Mouse (Mus musculus) heart, postnatal 36 days (tissue): Measurements from ENCODE around the gene Kmt2e. TPM values are rescaled to one million over a fixed set of nuclear protein-coding genes. Genes with fewer than 3 reads are reported as not detected.

ENCODE experiments used
- DNase-seq, 2 experiments: peaks; one replicate each; pipeline ENCODE4 v3.0.0; 2021 to 2022
- intact Hi-C: fragments of 180-260 bp; cut with DNase I; formaldehyde crosslinking; loops from one replicate; pipeline ENCODE4 v1.15.1; 2025
- total RNA-seq, 2 experiments: library from RNA; stranded (reverse); gene quantifications; 2 replicates each; pipeline ENCODE4 v1.2.3; 2021

Kmt2e gene
- total RNA-seq, 2 experiments from 2014 or later, result 50.1 to 51.5 TPM

DNA sequence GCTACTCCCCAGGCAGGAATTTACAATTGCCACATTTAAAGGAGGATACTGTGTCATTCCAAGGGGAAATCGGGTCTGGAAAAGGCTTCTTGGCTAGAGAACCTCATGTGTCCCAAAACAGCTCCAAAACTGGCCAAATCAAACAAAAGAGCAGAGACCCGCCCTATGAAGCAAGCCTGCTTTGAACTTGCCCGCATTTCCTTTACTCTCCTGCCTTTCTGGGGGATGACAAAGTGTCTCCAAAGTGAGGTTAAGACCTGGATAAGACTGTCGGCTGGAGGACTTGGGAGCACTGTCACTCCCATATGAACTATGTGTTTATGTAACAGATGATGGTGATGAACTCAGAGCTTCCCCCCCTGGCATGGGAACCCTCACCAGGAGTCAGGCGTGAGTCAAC lies 26.1 kb upstream of the Kmt2e start:
- peak; percentile 37 to 70 for DNase-seq
- intact Hi-C loops, result no loop called here

DNA sequence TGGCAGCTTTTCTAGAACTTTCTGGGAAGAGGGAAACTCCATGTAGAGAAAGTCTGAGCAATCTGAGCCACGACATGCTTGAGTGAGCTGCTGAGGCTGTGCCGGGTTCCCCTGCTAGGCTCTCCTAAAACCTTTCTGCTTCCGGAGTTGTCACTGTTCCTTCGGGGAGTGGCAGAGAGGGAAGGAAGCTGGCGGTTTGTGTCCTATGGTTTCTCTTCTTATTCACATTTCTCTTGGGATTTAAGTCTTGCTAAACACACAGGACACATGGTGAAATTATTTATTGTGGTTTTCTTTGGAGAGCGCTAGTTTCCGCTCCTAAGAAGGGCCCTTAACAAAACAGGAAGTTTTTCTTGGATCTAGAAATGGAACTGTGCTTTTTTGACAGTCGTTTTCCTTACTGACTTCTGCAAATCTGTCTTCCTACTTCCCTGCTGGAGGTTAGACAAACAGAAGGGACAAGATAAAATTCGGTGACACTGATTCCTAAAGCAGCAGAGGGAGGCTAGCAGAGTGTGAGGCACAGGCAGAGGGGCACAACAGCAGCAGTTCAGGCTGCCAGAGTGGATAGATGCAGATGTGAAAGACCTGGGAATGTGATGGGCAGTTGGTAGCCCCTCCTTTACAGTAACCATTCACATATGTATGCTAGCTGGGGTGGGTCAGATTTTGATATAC lies 24.1 kb upstream of the Kmt2e start:
- peak; percentile 56 to 64 for DNase-seq
- intact Hi-C loops, result loop anchor here (1.0 kb wide), 2 partner anchors 23 to 158 kb away; no protein-coding TSS in a partner anchor

DNA sequence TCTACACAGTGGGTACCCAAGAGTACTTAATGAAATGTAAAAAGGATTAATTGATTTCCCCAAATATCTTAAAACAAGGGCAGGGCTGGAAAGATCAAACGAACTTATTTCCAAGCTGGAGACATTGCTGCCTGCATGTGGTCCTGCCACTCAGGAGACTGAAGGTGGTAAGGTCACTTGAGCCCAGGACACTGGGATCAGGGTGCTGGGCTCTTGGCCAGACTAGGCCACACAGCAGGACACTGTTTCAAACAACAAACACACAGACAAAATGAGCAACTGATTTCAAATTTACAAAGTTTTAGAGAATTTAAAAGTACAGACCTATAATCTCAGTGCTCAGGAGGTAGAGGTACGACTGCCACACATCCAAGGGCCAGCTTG lies 23.5 kb upstream of the Kmt2e start:
- DNase-seq, result no peak
- intact Hi-C loops, result loop anchor here (1.0 kb wide), 2 partner anchors 23 to 158 kb away; no protein-coding TSS in a partner anchor

GRCm38 (mm10) chr5:23411640-23412039 lies 22.6 kb upstream of the Kmt2e start:
- DNase-seq, result no peak
- intact Hi-C loops, result no loop called here

DNA sequence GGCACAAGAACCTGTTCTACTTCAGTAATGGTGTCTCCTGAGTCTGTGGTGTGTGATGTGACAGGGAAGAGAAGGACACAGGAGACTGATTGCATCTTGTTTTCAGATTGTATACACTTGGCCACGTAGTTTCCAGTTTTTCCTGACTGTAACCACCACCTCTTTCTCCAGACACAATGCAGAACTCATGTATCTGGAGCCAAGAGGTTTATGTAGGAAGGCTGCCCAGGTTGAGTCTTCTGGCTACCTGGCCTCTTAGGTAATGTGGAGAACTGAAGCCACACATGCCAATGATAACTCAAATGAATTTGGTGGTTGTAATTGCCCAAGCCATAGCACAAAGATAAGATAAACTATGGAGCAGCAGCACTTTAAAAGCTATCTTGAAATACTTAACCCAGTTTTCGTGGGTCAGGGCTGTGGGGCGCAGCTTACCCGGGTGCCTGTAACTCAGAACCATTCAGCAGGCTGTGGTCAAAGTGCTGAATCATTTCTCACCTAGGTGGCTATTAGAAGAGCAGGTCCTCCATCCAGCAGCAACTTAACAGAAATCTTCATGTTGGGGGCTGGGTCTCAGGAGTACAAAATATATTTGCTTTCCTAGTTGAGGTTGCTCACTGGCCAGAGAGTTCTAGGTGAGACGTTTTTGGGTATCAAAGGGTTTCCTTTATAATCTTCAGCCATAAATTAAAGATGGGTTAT lies 21.8 kb upstream of the Kmt2e start:
- intact Hi-C loops, result no loop called here

DNA sequence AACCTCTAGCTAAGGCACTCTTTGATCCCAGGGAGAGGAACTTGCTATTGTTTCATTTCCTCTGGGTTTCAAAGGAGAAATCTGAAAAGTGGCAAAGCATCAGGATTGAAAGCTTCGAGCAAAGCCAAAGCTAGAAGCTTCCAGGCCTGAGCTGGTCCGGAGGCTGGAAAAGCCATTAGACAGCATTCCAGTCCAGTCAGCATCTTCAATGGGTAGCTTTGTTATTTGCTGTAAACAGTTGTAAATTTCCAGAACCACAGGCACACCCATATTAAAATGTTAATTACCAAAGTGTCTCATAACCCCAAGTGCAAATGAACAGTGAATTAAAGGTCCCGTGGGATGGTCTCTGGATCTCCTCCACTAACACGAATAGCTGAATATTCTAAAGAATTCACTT lies 21.2 kb upstream of the Kmt2e start:
- no peak for DNase-seq
- intact Hi-C loops, result no loop called here

More for the DNA sequence above, 21.8 kb upstream of the Kmt2e start:
- DNase-seq, result no peak

GRCm38 (mm10) chr5:23413575-23414470 lies 20.4 kb upstream of the Kmt2e start:
- intact Hi-C loops, result loop anchor here (1.0 kb wide), 1 partner anchor 20 kb away; the partner anchor contains the start of gene Kmt2e
- DNase-seq, result peak; percentile 66 to 75

DNA sequence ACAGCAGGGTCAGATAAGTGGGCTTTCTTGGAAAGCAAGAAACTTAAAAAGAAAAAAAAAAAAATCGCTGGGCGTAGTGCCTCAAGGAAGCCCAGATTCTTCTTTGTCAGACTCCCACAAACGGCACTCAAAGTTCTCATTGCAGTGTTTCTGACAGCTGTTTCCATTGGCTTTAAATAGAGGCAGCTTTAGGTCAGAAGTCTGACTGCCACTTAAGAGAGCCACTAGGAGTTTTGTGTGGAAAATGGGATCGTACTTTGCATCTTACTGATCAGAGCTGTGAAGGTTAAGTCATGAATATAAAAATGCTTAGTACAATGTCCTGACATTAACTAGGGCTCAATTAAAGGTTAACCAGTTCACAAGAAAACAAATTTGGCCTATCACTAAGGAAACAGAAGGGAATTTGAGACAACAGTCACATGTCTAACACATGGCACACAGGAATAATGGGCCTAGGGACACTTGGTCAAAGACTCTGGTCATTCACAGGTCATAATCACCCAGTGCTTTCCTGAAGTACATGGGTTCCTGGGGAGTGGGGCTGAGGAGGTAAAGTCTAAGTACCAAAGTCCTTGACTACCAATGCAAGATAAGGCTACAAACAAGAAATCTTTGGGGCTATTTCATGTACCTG lies 19.6 kb upstream of the Kmt2e start:
- intact Hi-C loops, result loop anchor here (1.0 to 5.0 kb wide), 6 partner anchors 20 to 243 kb away; partner anchors contain the start of gene Kmt2e
- no peak for DNase-seq

DNA sequence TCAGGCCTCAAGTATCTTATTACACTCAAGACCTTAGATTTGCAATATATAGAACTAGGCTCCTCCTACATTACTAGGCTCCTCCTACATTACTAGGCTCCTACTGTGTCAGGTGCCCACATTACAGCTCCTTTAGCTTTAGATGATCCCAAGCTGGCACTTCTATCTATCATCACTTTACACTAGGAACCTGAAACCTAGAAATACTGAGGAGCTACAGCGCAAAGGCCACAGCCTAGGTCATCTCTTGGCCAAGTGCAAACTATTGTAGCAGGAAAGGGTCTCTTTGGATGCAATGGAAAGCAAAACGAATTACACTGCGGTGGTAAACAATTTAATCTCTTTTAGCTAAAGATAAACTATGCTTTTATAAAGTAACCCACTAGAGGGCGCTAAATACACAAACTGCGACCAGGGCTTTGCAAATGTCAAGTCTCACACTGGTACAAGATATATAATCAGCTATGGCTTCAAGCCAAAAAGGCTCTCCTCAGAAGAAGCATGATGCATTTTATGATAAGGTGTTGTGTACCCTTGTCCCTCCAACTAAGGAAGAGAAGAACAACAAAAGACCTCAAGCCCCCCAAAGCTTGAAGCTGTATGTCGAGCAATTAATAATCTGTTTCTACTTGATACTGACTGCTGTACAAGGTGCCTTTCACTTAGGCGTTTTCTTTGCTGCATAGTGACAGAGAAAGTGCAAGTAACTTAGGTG lies 18.5 kb upstream of the Kmt2e start:
- peak; percentile 37 to 65 for DNase-seq
- intact Hi-C loops, result loop anchor here (1.0 to 5.0 kb wide), 5 partner anchors 37 to 242 kb away; no protein-coding TSS in a partner anchor

- intact Hi-C loops, result loop anchor here (5.0 kb wide), 4 partner anchors 36 to 241 kb away; no protein-coding TSS in a partner anchor
Observed at GRCm38 (mm10) chr5:23416286-23416643, 18.0 kb upstream of the Kmt2e start.

DNA sequence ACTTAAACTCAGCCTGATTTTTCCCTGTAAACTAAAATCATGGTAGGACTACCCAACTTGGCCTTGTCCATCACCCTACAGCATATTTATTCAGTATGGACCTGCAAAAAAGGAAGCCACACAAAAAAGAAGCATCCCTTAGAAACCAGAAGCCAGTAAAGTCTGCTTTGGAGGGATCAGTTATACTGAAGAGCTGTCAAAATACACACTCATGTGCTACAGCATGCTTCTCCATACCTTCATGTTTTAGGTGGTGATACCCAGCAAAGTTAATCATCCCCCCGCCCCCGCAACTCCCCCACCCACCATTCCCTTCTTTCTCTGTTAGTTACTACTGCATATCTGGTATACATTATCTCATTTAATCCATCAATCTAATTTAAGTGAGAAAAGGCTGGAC lies 16.5 kb upstream of the Kmt2e start:
- DNase-seq, result no peak
- intact Hi-C loops, result loop anchor here (5.0 kb wide), 4 partner anchors 35 to 240 kb away; no protein-coding TSS in a partner anchor

More at GRCm38 (mm10) chr5:23416286-23416643, 18.0 kb upstream of the Kmt2e start:
- DNase-seq, result no peak

GRCm38 (mm10) chr5:23418147-23418781 lies 16.0 kb upstream of the Kmt2e start:
- peak; percentile 88 to 93 for DNase-seq
- intact Hi-C loops, result loop anchor here (5.0 kb wide), 4 partner anchors 34 to 239 kb away; no protein-coding TSS in a partner anchor

DNA sequence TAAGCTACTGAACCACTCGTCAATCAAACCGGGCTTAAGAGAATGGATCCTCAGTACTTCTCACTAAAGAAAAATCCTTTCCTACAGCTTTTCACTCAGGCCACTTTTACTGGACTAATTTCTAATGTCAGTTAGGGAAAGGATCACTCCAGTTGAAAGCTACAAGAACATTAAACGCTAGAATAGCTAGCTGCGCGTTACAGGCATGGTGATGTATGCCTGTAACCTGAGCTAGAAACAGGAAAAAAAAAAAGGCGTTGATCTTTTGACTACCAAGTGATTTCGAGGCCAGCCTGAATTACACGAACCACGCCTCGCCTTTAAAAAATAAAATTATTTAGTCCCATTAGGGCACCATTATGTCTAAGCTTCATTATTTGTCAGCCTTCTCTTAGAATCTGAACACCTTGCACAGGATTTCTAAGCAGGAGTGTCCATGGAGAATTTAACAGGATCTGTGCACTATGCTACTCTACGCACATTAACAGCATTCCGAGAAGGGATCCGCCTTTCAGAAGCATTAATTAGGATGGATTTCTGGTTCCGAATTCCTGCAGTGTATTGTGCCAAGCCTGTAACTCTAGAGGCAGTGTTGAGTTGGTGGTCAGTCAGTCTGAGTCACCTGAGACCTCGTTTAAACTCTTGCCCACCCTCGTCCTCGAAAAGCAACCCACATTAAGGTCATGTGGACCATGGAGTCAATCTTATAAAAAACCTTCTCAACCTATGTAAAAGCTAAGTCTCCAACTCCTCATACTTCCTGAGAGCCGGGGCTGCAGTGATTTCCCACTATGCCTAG lies 15.2 kb upstream of the Kmt2e start:
- no peak for DNase-seq
- intact Hi-C loops, result loop anchor here (1.0 to 5.0 kb wide), 5 partner anchors 13 to 238 kb away; no protein-coding TSS in a partner anchor

GRCm38 (mm10) chr5:23419616-23420170 lies 14.5 kb upstream of the Kmt2e start:
- intact Hi-C loops, result loop anchor here (1.0 to 5.0 kb wide), 5 partner anchors 13 to 238 kb away; no protein-coding TSS in a partner anchor
- DNase-seq, result no peak

DNA sequence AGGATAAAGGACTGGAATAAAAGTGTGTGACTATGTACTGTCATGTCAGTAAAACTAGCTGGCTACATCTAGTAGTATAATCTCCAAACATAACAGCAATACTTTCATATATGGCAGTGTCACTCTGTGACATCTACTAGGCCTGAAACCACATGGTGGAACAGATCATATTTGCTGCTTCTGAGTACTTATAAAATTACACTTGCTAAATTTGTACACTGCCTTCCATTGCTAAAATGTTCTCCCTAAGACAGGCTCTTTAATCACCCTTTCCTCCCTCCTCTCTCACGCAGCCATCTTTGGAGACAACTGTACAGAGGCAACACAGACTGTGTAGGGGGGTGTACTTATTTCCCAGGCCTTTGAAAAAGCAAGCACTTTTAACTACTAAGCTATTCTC lies 13.8 kb upstream of the Kmt2e start:
- intact Hi-C loops, result no loop called here
- no peak for DNase-seq

- no peak for DNase-seq
- intact Hi-C loops, result no loop called here
Observed at GRCm38 (mm10) chr5:23421440-23421839, 12.8 kb upstream of the Kmt2e start.

DNA sequence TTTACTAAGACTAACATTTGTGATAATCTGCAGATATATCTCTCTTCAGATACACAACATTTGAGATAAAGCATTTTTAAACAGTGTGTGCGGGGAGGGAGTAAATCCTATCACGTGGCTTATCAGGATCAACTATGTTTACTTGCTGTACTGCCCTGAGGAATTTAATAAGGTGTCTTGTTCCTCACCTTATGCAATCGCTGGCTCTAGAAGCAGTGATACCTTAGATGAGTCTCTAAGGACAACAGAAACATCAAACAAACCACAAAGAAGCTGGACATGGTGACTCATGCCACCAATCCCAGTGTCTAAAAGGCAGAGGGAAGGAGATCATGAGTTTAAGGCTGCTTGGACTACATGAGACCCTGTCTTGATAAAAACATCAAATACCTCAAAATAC lies 11.2 kb upstream of the Kmt2e start:
- intact Hi-C loops, result no loop called here
- no peak for DNase-seq

- intact Hi-C loops, result no loop called here
- DNase-seq, result no peak
Observed at GRCm38 (mm10) chr5:23427501-23427900, 6.7 kb upstream of the Kmt2e start.
